Mouse (Mus musculus): ENCODE results near the gene Atp1b2. TPM values are rescaled to one million over a fixed set of nuclear protein-coding genes. Genes with fewer than 3 reads are reported as not detected.
A peak's percentile ranks its signal among the peaks of the same experiment; 100 is the strongest.

Gene Atp1b2
- total RNA-seq, 2 experiments from 2014 or later: 271 to 389 TPM

GRCm38 (mm10) chr11:69584008-69584407, 21.7 kb downstream of the Atp1b2 start:
- DNase-seq: no peak
- no peak overlapping the region; the same call in 1 of the 2 replicates for H3K27ac ChIP-seq
- no peak overlapping the region for H3K4me3 ChIP-seq
- intact Hi-C loops (cut with DNase I): no loop called here
- no peak for TF ChIP-seq CTCF (IDR thresholded peaks at IDR 0.05)

- intact Hi-C loops (cut with DNase I): no loop called here
- H3K27ac ChIP-seq: peak overlapping the region; percentile 99
- TF ChIP-seq CTCF (IDR thresholded peaks at IDR 0.05): no peak
- no peak for DNase-seq
- H3K4me3 ChIP-seq: peak overlapping the region; percentile 92
These were observed 23.4 kb downstream of the Atp1b2 start for GRCm38 (mm10) chr11:69582230-69582805.

- TF ChIP-seq CTCF (IDR thresholded peaks at IDR 0.05): no peak
- H3K27ac ChIP-seq: peak overlapping the region; percentile 99
- no peak for DNase-seq
- H3K4me3 ChIP-seq: peak overlapping the region; percentile 92
- intact Hi-C loops (cut with DNase I): loop anchor here (2.0 kb wide), 1 partner anchor 81 kb away; the partner anchor contains the start of gene Mpdu1
These were observed 23.9 kb downstream of the Atp1b2 start for GRCm38 (mm10) chr11:69581814-69582213.

- intact Hi-C loops (cut with DNase I): loop anchor here (2.0 kb wide), 1 partner anchor 82 kb away; the partner anchor contains the start of gene Mpdu1
These were observed 24.5 kb downstream of the Atp1b2 start for GRCm38 (mm10) chr11:69581147-69581688.

GRCm38 (mm10) chr11:69580572-69581146, 25.1 kb downstream of the Atp1b2 start:
- no peak for TF ChIP-seq CTCF (IDR thresholded peaks at IDR 0.05)
- peak overlapping the region; percentile 92 for H3K4me3 ChIP-seq
- no peak for DNase-seq
- intact Hi-C loops (cut with DNase I): loop anchor here (2.0 kb wide), 1 partner anchor 82 kb away; the partner anchor contains the start of gene Mpdu1
- peak overlapping the region; percentile 99 for H3K27ac ChIP-seq

More at GRCm38 (mm10) chr11:69581147-69581688, 24.5 kb downstream of the Atp1b2 start:
- DNase-seq: peak; percentile 95
- H3K27ac ChIP-seq: peak overlapping the region; percentile 99
- no peak; the same call in 1 of the 2 replicates for TF ChIP-seq CTCF (IDR thresholded peaks at IDR 0.05)
- H3K4me3 ChIP-seq: peak overlapping the region; percentile 92

GRCm38 (mm10) chr11:69580091-69580514, 25.6 kb downstream of the Atp1b2 start, which contains the start of the genes Wrap53 and Trp53:
TSS of gene Wrap53 (minus strand) at chr11:69580255.
TSS of gene Trp53 (plus strand) at chr11:69580359.
- Histone ChIP-seq H3K4me3 (peak within 1 kb of the TSS; percentile 92), H3K27ac (peak within 1 kb of the TSS; percentile 99)
- peak; percentile 92 for DNase-seq
- intact Hi-C loops (cut with DNase I): loop anchor here (2.0 kb wide), 1 partner anchor 83 kb away; the partner anchor contains the start of gene Mpdu1
- no peak for TF ChIP-seq CTCF (IDR thresholded peaks at IDR 0.05)

GRCm38 (mm10) chr11:69579128-69580017, 26.4 kb downstream of the Atp1b2 start:
- intact Hi-C loops (cut with DNase I): loop anchor here (1.0 to 2.0 kb wide), 3 partner anchors 33 to 83 kb away; partner anchors contain the start of gene Mpdu1
- DNase-seq: peak; percentile 95
- TF ChIP-seq CTCF (IDR thresholded peaks at IDR 0.05): no peak; the same call in 1 of the 2 replicates
- H3K4me3 ChIP-seq: peak overlapping the region; percentile 92
- H3K27ac ChIP-seq: peak overlapping the region; percentile 99

- intact Hi-C loops (cut with DNase I): loop anchor here (2.0 kb wide), 1 partner anchor 32 kb away; no protein-coding TSS in a partner anchor
- H3K27ac ChIP-seq: peak overlapping the region; percentile 84
- no peak for DNase-seq
- peak overlapping the region; percentile 92 for H3K4me3 ChIP-seq
- no peak for TF ChIP-seq CTCF (IDR thresholded peaks at IDR 0.05)
These were observed 27.4 kb downstream of the Atp1b2 start for GRCm38 (mm10) chr11:69578301-69578700.

GRCm38 (mm10) chr11:69576307-69576706, 29.4 kb downstream of the Atp1b2 start:
- TF ChIP-seq CTCF (IDR thresholded peaks at IDR 0.05): no peak
- Histone ChIP-seq H3K27ac (no peak overlapping the region), H3K4me3 (no peak overlapping the region)
- intact Hi-C loops (cut with DNase I): no loop called here
- DNase-seq: no peak

- DNase-seq: no peak
- TF ChIP-seq CTCF (IDR thresholded peaks at IDR 0.05): peak; percentile 41
- intact Hi-C loops (cut with DNase I): no loop called here
- Histone ChIP-seq H3K4me3 (no peak overlapping the region), H3K27ac (no peak overlapping the region)
These were observed 30.5 kb downstream of the Atp1b2 start for GRCm38 (mm10) chr11:69575220-69575619.

- H3K4me3 ChIP-seq: no peak overlapping the region
- no peak for DNase-seq
- no peak for TF ChIP-seq CTCF (IDR thresholded peaks at IDR 0.05)
- H3K27ac ChIP-seq: no peak overlapping the region
- intact Hi-C loops (cut with DNase I): no loop called here
These were observed 40.6 kb downstream of the Atp1b2 start for GRCm38 (mm10) chr11:69565131-69565530.

- no peak for TF ChIP-seq CTCF (IDR thresholded peaks at IDR 0.05)
- intact Hi-C loops (cut with DNase I): no loop called here
- Histone ChIP-seq H3K27ac (no peak overlapping the region), H3K4me3 (no peak overlapping the region)
- no peak for DNase-seq
These were observed 41.4 kb downstream of the Atp1b2 start for GRCm38 (mm10) chr11:69564391-69564790.

Data from gastrocnemius, adult 2 months (tissue).